Mouse (Mus musculus) liver (tissue): ENCODE results near the gene Gramd4.
A peak's percentile ranks its signal among the peaks of the same experiment; 100 is the strongest.

Source experiments
- DNase-seq: peaks from one replicate; pipeline ENCODE4 v3.0.0-alpha.2; 2020; ENCODE audit warnings: mixed read lengths

The Gramd4 gene

DNA sequence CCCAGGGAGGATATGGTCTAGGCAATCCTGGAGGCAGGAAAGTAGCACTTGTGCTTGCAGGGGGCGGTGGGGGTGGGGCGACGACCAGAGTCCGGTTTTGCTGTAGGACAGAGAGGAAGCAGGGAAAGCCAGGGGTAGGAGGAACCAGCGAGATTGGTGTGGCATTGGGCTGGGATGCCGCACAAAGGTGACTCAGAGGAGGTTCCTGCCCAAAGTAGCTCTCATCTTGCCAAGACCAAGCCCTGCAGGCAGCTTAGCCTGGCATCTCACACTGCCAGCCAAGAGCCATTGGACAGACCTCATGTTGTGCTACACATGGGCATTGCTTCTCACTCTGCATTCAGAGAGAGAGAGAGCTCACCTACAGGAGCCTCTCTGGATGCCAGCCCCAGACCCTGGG is at the start of gene Gramd4:
Gene Gramd4 (plus strand): TSS at position 283 of the 400 bp plus-strand sequence.
- DNase-seq: peak; percentile 42

GRCm38 (mm10) chr15:86013130-86013529 is 44.4 kb upstream of the Gramd4 start:
- no peak for DNase-seq

DNA sequence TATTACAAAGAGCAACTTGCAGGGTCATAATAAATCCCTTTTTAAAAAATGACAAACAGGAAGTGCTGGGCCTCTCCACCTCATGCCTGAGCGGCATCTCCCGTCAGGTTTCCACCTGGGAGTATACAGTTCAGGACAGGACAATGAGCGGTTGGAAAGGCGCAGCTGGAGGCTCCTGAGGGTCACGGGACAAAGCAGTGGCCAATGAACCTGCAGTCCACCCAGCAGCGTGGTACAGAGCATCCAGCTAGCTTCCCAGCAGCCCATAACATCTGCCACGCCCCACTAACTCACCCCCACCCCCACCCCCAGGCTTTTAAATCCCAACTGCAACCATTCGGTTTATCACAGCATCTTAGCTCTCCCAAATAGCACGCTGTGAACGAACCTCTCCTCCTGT is 43.8 kb upstream of the Gramd4 start:
- no peak for DNase-seq

GRCm38 (mm10) chr15:86015026-86015425 is 42.5 kb upstream of the Gramd4 start:
- DNase-seq: no peak

- no peak for DNase-seq
Measured at GRCm38 (mm10) chr15:86015860-86016541, 41.5 kb upstream of the Gramd4 start.

- DNase-seq: no peak
Measured at GRCm38 (mm10) chr15:86017336-86017735, 40.2 kb upstream of the Gramd4 start.

GRCm38 (mm10) chr15:86018753-86019512 is 38.6 kb upstream of the Gramd4 start:
- DNase-seq: no peak

- no peak for DNase-seq
Measured at GRCm38 (mm10) chr15:86020008-86020407, 37.5 kb upstream of the Gramd4 start.

- DNase-seq: no peak
Measured at GRCm38 (mm10) chr15:86021301-86021700, 36.2 kb upstream of the Gramd4 start.

- DNase-seq: no peak
Measured at GRCm38 (mm10) chr15:86021971-86022370, 35.5 kb upstream of the Gramd4 start.

DNA sequence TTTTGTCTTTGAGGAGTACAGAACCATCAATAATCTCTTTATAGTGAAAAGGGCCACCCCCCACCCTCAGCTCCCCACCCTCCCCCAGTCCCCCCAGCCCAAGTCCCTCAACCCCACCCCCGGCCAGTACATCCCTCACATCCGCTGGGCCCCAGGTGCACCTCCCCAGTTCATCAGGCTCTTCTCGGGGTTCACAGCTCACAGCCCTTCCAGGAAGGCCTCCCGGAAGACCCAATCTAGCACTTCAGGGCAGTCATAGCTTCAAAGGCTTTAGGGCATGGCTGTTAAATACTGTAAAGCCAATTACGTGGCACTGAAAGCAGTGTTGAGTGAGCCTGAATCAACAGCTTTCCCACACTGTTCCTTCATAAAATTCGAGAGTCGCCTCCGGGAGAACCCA is 29.6 kb upstream of the Gramd4 start:
- DNase-seq: no peak

- DNase-seq: no peak
Measured at GRCm38 (mm10) chr15:86029981-86030380, 27.5 kb upstream of the Gramd4 start.

- no peak for DNase-seq
Measured at GRCm38 (mm10) chr15:86032811-86033190, 24.7 kb upstream of the Gramd4 start.

GRCm38 (mm10) chr15:86033191-86033841 is 24.2 kb upstream of the Gramd4 start, which contains the start of gene Celsr1:
Gene Celsr1, minus strand, starts transcription at chr15:86033777.
- DNase-seq: no peak

GRCm38 (mm10) chr15:86034021-86034523 is 23.4 kb upstream of the Gramd4 start:
- peak; percentile 63 for DNase-seq

DNA sequence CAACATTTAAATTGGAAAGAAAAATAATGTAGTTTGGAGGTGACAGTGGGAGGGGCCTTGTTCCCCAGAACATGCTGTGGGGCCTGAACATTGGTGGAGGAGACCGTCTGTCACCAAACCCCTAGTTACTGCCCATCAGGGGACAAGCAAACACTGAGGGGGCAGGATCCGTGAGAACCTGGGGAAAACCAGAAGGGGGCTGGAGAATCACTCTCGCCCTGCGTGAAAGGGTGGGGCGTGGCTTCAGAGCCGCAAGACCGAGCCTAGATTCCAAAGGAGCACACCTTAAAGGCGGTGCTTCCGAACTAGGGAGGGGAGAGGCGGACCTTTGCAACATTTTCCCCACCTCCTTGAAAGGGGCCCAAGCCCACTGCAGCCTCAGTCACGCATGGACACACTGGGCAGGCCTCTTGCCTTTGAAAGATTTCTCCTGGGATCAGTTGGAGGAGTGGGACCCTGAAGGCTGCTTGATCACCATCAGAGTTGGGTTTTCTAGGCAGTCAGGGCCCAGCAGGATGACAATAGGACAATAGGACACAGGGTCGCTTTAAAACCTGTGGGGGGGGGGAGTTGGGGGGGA is 22.6 kb upstream of the Gramd4 start:
- no peak for DNase-seq

DNA sequence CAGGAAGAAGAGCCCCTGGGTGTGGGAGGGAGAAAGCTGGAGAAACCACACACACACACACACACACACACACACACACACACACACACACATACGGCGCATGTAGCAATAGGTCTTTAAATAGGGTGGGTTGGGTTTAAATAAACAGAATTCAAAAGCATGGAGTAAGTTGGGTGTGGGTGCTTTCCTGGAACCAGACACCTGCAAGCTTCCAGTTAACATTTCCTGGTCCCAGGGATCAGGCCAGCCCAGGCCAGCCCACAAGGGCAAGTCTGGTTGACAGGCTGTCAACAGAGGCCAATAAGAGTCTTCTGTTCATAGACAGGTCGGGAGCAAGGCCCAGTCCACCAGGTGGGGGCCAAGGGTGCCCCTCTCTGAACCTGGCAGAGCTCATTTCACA is 21.6 kb upstream of the Gramd4 start:
- DNase-seq: no peak

- peak; percentile 77 for DNase-seq
Measured at GRCm38 (mm10) chr15:86038802-86039201, 18.7 kb upstream of the Gramd4 start.

GRCm38 (mm10) chr15:86041421-86041820 is 16.1 kb upstream of the Gramd4 start:
- DNase-seq: no peak

- DNase-seq: no peak
Measured at GRCm38 (mm10) chr15:86042364-86042763, 15.1 kb upstream of the Gramd4 start.

DNA sequence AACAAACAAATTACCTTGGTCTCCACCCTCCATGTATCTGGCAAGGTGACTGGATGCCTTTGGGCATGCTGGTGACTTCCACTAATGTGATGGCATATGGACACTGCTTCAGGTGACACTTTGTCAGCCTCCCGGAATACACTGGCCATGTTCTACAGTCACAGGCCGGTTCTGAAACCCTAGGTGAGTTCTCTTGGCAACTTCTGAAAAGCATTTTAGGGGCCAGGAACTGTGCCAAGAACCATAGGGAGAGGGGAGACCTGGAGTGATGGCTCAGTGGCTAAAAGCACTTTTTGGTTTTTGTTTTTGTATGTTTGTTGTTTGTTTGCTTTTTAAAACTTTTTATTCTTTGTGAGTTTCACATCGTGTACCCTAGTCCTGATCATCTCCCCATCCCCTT is 8.0 kb upstream of the Gramd4 start:
- DNase-seq: no peak

DNA sequence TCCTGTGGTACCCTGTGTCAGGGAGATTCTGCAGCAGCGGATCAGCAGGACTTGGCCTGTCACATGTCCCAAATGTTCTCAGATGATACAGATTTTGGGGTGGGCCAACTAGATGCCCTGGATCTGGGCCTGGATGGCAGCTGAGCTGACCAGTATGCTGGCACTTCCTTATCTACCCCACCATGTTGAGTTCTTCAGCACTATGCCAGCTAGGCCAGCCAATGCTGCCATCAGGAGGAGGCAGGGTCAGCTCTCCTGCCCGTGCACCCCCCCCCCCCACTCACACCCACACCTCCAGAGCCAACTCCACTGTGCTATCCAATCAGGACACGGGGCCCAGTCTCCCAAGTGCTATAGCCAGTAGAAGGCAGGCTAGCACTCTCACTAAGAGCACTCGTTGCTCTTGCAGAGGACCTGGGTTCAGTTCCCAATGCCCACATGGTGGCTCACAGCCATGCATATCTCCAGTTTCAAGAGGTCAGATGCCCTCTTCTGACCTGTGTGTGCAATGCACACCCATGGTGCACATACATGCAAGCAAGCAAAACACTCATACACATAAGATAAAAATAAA is 7.2 kb upstream of the Gramd4 start:
- no peak for DNase-seq

- peak; percentile 72 for DNase-seq
Measured at GRCm38 (mm10) chr15:86051152-86051551, 6.3 kb upstream of the Gramd4 start.
